Mouse (Mus musculus): ENCODE measurements around the gene Gm28035.
A peak's percentile ranks its signal among the peaks of the same experiment; 100 is the strongest.

Gm28035 gene

DNA sequence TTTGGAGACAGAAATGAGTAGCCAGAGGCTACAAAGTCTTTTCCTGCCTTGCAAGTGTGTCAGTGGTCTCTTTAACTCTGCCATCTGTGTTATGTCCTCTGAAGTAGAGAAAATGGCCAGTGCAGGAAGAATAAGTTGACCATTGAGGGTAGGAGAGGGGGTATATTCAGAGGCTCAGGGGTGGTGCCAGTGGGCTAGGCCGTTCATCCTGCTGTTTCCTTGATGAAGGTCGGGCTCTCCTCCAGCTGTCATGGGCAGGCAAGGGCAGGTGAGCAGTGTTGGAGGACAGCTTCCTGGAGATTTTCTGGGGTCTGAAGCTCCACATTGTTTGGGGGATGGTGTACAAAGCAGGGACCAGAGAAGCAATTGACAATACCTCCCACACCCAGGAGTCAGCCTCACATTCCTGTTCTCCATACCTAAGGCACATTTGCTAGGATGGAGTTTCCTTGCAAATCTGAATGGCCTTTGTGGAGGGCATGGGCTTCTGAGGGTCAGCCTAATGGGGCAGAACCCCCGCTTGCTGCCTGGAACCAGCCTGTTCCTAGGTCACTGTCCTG, 1.4 kb upstream of the Gm28035 start:
- no peak for DNase-seq (ENCODE audit: low spot score)

DNA sequence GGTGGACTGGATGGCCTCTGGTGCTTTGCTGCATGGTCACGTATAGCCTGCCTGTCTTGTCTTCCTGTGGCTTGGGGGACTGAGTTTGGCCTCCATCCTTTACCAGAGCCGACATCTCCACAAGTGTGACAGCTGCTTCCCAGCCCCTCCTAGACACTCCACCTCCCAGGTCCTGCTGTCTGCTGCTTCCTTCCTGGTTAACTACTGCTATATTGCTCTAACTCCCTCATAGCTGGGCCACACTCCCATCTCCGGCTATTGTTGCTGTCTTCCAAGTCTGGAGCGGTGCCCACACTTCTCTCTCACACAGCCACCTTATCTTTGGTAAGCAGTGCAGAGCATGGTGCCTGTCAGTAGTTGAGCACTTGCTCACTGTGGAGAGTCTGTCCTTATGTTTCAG, 590 bp upstream of the Gm28035 start:
- DNase-seq (ENCODE audit: low spot score), result peak; percentile 71

DNA sequence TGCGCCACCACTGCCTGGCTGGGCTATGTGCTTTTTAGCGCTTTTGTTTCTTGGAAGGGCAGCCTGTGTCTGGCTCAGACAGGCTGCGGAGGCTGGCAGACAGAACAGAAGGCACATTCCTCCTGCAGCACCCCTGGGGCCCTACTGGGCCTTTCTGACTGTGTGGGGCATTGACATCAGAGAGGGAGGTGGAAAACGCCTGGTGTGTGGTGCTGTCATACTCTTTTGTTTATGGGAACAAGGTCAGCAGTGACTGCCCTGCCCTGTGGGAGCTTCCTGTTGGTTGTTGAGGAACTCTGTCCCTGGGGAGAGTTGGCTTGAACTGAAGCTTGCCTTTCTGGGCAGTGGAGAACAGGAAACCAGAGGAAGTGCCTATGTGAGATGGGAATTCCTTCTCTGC, 2.1 kb downstream of the Gm28035 start:
- no peak for DNase-seq (ENCODE audit: low spot score)

DNA sequence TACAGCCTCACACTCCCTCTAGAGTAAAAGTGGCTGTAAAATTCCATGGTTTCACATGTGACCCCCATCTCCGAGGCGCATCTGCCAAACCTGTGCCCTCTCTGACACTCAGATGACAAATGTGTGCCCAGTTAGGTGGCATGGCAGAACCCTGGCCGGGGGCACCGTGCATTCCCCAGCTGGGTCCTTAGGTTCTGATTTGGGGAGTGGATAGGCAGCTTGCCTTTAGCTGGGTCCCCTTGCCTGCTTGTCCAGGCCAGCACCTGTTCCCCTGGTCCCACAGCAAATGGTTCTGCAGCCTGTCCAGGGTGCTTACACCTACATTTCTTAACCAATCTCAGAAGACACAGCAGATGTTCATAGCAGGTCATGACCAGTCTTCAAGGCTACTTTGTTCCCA, 3.0 kb downstream of the Gm28035 start:
- no peak for DNase-seq (ENCODE audit: low spot score)

DNA sequence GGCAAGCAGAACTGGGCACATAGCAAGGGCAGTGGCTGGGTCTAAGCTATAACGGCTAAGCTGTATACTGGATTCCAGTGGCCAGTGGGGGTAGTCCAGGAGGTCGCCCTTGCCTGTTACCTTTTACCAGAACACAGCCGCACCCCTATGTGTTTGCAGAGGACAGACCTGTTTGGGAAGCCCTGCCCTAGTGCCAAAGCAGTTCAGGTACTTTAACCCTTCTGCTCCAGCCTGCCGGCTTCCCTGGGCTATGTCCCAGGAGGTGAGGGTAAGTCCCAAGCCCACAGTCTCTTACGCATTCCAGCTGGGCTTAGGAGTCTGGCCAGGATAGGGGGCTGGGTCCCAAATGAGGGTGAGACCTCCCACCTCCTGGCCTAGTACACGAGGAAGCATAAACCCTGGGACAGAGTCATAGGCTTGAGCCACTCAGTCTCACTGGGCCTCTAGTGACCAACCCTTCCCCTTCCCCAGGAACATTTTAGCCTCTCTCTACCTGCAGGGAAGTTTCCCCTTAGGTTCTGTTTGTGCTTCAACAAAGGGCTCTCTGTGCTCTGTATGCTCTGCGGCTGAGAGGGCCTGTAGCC, 4.3 kb downstream of the Gm28035 start:
- no peak for DNase-seq (ENCODE audit: low spot score)

DNA sequence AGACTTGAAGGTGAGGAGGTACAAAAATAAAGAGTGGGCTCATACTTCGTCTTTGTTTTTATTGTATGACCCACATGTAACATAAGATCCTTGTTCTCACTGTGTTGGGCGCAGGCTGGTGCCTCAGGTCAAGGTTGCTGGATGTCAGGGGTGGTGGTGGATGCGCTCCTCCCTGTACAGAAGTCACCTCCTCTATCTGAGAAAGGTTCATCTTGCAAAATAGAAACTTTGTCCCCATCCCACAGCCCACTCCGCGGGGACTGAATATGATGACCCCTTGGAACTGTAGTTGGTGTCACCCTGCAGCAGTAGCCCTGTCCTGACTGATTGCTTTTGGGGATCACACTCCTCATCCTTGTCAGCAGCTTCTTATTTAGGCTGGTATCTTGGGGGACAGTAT, 6.7 kb downstream of the Gm28035 start:
- no peak for DNase-seq (ENCODE audit: low spot score)

DNA sequence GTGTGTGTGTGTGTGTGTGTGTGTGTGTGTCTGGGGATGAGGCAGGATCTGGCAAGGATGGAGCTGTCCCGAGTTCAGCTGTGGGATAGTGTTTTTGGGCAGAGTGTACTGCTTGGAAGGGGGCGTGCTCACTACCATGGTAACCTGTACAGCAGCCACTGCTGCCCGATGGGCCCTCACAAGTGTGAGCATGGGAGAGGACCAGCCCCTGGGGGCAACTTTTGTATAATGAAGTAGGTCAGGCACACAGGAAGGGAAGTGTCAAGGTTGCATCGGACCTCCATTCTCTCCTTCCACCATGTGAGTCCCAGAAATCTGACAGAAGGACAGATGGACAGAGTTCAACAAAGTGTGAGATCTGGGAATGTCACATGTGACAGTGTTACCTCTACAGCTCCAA, 7.3 kb downstream of the Gm28035 start:
- no peak for DNase-seq (ENCODE audit: low spot score)

DNA sequence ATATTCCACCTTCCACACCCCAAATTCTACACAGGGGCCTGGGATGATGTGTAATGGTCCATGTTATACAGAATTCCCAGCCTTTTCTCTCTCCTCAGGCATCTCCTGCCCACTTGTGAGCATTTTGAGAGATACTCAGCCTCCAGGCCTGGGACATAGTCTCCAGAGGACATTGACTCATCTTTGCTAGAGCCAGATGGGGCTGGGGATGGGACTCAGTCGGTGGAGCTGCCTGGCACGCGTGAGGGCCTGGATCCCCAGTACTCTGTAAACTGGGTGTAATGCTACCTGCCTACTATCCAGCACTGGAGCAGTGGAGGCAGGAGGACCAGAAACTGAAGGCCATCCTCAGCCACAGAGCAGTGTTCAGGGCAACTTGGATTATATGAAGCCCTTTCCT, 8.8 kb downstream of the Gm28035 start:
- no peak for DNase-seq (ENCODE audit: low spot score)

DNA sequence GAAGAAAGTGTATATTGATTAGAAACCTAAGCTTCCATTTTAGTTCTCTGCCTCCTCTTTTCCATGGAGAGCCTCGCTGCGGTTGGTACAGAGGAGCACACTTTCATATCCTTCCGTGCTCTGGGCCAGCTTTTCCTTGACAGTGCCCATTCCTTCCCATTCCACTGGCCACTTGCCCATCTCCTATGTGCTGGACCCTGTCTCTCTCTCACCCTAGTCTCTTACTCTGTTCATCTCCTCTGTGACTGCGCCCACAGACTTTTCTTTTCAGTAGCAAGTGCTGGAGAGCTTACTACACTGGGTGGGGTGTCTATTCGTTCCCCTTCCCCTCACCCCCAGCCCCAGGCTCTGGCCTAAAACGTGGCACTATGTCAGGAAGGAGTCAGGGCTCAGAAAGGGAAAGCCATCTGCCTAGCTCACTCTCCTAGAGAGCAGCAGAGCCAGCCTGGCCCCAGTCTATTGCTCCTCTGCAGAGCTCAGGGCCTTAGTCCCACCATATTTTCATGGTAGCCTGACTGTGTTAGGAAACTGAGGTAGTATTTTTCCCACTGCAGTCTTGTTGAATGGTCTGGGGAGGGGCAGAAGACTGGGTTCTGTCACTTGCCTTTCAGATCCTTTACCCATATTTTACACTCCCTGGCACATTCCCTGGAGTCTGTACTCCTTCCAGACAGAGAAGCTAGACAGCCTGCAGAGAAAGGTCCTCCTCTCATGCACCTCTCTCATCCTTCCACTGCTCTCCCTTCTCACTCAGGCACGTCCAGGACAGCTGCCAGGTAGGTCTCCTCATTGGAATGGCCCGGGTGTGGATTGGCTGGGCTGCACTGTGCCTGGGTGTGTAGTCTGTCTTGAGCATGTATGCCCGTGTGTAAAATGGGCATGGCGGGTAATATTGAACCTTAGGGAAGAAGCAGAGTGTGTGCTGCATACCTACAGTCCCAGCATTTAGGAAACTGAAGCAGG, 10.1 kb downstream of the Gm28035 start:
- DNase-seq (ENCODE audit: low spot score), result no peak

DNA sequence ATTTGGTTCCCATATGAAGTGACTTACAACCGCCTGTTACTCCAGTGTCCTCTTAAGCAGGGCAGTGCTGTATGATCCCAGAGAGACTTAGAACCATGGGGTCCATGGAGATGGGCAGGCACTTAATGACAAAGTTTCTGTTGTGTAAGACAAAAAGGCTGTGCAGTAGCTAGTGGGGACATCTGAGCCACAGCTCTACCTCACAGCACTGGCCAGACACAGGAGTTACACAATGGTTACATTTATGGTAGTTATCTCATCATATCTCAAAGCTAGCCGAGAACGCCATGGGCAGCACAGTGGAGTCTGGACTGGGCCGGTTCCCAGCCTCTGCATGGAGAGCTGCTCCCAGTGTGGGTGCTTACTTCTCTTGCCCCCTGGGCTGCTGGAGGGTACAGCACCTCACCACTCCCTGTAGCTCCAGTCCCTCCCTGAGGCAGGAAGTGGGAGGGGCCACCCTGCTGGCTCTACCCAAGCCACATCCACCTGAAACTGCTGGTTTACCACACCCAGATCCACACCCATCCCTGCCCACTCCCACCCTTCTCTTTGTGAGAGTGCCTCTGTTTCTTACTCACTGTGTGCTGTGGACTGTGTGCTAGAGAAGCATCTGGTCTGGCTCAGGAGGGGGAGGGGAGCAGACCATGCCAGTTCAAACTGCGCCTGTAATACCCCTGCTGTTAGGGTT, 11.2 kb downstream of the Gm28035 start:
- DNase-seq (ENCODE audit: low spot score), result peak; percentile 63

DNA sequence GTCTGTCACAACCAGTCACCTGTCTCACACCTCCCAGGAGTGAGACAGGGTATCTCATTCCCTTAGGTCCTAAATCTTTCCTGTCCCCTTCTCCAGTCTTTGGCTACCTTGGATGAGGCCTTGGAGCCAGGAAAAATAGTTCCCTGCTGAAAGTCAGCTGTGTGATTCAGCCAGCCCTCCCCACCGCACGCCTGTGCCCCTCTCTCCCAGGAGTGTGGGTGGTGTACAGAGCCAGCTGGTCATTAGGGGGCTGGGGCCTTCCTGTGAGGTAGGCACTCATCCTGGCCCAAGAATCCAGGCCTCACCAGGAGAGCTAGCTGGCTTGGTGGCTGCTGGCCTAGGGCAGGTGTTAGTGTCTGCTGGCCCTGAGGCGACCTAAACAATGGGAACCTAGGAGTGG, 12.2 kb downstream of the Gm28035 start:
- no peak for DNase-seq (ENCODE audit: low spot score)

DNA sequence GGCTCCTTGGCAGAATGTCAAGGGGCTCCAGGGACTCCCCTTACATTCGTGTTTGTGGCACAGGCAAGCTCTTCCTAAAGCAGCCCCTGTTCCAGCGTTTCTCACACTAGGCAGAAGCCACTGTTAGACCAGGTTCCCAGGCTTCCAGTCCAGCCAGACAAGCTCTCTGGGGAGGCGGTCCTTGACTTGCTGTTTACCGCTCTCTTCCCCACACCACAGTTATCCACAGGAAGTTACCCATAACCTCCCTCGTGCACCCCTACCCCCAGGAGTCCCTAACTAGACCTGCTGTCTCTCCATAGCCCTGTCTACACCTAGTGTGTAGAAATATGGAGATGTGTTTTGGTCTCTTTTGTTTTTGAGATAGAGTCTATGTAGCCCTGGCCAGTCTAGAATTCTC, 13.4 kb downstream of the Gm28035 start:
- DNase-seq (ENCODE audit: low spot score), result no peak

DNA sequence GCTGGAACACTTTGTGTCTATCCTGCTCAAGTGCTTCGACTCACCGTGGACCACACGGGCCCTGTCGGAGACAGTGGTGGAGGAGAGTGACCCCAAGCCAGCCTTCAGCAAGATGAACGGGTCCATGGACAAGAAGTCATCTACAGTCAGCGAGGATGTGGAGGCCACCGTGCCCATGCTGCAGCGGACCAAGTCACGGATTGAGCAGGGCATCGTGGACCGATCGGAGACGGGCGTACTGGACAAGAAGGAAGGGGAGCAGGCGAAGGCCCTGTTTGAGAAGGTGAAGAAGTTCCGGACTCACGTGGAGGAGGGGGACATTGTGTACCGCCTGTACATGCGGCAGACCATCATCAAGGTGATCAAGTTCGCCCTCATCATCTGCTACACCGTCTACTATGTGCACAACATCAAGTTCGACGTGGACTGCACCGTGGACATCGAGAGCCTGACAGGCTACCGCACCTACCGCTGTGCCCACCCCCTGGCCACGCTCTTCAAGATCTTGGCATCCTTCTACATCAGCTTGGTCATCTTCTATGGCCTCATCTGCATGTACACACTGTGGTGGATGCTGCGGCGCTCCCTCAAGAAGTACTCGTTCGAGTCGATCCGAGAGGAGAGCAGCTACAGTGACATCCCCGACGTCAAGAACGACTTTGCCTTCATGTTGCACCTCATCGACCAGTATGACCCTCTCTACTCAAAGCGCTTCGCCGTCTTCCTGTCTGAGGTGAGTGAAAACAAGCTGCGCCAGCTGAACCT, 15.4 kb downstream of the Gm28035 start:
- DNase-seq (ENCODE audit: low spot score), result no peak

DNA sequence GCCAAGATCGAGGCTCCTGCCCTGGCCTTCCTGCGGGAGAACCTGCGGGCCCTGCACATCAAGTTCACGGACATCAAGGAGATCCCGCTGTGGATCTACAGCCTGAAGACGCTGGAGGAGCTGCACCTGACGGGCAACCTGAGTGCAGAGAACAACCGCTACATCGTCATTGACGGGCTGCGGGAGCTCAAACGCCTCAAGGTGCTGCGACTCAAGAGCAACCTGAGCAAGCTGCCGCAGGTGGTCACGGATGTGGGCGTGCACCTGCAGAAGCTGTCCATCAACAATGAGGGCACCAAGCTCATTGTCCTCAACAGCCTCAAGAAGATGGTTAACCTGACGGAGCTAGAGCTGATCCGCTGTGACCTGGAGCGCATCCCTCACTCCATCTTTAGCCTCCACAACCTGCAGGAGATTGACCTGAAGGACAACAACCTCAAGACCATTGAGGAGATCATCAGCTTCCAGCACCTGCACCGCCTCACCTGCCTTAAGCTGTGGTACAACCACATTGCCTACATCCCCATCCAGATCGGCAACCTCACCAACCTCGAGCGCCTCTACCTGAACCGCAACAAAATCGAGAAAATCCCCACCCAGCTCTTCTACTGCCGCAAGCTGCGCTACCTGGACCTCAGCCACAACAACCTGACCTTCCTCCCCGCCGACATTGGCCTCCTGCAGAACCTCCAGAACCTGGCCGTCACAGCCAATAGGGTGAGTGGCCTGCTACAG, 16.4 kb downstream of the Gm28035 start:
- DNase-seq (ENCODE audit: low spot score), result no peak

DNA sequence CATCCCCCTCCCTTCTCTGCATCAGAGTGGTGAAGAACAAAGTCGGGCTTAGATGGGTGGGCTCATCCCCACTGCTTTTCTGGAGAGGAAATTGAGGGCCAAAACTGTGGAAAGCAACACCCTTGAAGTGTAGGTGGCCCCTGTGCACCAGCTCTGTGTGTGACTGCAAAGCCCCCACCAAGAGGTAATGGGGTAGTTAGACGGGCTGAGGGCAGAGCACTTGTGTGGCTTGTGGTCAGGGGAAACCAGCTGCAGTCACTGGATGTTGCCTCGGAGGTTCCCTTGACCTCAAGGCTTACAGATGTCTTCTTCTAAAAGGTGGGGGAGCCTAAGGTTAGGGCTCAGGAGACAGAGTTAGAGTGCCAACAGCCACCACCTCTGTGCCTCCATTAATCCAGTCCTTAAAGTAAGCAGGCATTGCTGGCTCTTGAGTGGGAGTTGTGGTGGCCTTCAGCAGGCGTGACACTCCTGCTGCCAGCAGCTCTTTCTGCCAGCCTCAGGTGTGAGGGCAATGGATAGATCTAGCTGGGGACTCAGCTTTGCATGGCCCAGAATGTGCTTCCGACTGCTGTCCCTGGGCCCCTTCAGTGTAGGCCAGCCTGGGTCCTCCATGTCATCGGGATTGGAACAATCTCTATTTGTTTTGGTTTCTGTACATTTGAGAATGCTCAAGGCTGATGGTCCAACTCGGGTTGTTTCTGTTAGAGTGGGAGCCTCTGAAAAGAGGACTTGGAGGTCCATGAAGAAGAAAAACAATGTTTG, 17.5 kb downstream of the Gm28035 start:
- no peak for DNase-seq (ENCODE audit: low spot score)

DNA sequence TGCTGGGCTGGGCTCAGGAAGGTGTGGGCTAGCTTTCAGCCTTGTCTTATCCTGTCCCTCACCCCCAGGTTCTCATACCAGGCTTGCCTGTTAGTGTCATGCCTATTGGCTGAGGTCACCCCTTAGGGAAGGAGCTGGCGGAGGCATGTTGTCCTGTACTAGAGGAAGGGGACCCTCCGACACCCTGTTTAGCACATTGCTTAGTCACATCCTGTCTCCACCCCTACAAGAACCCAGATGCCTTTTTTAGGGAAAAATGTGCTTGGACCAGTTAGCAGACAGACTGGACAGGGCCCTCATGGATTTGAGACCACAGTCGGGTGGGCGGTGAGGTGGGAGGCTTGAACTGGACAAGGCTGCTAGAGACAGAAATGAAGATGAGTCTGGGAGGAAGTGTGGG, 18.2 kb downstream of the Gm28035 start:
- no peak for DNase-seq (ENCODE audit: low spot score)

DNA sequence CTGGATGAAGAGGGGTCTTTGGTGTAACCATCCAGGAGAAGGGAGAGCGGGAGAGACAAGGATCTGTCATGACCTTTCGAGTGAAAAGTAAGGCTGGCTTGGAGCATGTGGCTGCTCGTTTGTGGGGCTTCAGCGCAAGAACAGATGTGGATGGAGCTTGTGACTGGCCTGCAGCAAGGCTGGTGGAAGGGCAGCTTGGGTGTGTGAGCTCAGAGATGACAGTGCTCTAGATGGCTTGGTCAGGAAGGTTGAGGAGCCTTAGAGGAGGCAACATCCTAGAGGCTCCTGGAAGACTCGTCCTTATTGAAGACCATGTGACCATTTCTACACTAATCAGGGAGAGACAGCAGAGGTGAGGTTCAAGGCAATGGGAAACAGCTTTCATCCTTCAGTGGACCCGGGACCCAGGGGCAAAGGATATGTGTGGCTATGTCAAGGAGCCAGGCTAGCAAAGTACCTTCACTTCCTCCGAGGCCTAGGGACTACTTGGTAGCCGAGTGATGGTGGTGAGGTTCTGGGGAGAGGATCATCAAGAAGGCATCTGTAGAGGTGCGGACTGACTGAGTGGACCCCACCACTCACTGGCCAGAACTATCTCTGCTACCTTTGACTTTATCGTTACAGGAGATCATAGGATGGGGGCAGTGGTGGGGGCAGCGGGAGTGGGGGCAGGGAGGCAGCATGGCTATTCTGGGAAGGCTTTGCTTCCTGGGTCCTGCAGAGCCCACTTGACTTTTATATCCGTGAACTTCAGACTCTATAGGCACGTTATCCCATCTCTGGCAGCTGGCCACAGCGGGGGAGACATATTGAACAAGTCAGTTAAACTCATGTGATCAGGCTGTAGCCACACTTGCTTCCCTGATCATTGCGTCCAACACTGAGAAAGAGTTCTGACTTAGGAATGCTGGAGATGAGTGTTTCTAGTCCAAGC, 19.0 kb downstream of the Gm28035 start:
- no peak for DNase-seq (ENCODE audit: low spot score)

DNA sequence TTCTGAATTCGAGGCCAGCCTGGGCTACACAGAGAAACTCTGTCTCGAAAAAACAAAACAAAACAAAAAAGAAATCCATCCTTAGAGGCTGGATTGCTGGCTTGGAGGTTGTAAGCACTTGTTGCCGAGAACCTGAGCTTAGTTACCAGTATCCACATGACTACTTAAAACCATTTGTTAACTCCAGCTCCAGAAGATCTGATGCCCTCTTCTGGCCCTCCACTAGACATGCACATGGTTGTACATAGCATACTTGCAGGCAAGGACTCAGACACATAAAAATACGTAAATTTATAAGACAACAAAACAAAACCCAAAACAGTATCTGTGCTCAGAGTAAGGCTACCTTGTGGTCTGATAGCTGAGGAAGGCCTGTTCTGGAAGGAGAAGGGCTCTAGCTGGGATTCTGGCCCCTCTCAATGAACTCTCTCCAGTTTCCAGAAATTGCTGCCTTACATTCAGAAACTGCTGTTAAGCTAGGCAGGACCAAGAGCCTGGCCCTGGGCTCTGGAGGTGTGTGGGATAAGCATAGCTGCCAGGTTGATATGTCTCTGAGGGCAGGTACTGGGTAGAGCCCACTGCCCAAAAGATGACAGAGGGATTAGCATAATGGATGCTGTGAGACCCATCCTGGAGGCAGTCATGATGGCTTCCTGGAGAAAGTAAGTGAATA, 20.8 kb downstream of the Gm28035 start:
- no peak for DNase-seq (ENCODE audit: low spot score)
